Mouse (Mus musculus): ENCODE results near the gene Bysl.

Bysl gene

DNA sequence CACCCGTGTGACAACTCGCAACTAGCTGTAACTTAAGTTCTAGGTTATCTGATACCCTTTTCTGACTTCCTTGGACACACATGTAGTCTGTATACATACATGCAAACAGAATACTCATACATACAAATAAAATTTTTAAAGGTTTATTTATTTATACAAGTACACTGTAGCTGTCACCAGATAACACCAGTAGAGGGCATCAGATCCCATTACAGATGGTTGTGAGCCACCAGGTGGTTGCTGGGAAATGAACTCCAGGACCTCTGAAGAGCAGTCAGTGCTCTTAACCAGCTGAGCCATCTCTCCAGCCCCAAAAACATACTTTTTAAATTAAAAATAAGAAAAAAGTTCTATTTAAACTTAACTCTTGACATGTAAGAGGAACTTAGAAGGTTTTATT, 31.7 kb upstream of the Bysl start:
- TF ChIP-seq CTCF (conservative IDR thresholded peaks at IDR 0.05; ENCODE audit: low read length) (peak; percentile 36), POU5F1 (IDR thresholded peaks at IDR 0.05; ENCODE audit: borderline replicate concordance, low read length) (no peak)
- Histone ChIP-seq H3K9me3 (ENCODE audit: low read length) (no peaks in the 10 kb centered on the region), H3K27me3 (ENCODE audit: insufficient read depth, low read length) (no peaks in the 10 kb centered on the region), H3K36me3 (ENCODE audit: insufficient read depth, low read length) (no peaks in the 10 kb centered on the region), H3K4me3 (replicated peaks; ENCODE audit: low read length) (no peak overlapping the region), H3K4me1 (replicated peaks; ENCODE audit: low read depth, low read length) (peaks cover 33% of the 10 kb centered on the region)

GRCm38 (mm10) chr17:47633999-47634770, 22.9 kb upstream of the Bysl start:
- Histone ChIP-seq H3K4me1 (replicated peaks; ENCODE audit: low read depth, low read length) (peaks cover 26% of the 10 kb centered on the region), H3K36me3 (ENCODE audit: insufficient read depth, low read length) (0 out of 2 replicates have a peak, but pooled peaks cover 6% of the 10 kb centered on the region), H3K4me3 (replicated peaks; ENCODE audit: low read length) (no peak overlapping the region), H3K9me3 (ENCODE audit: low read length) (no peaks in the 10 kb centered on the region), H3K27me3 (ENCODE audit: insufficient read depth, low read length) (peaks cover 11% of the 10 kb centered on the region)
- TF ChIP-seq NANOG (IDR thresholded peaks at IDR 0.05; ENCODE audit: borderline replicate concordance, low read length) (no peak), CTCF (conservative IDR thresholded peaks at IDR 0.05; ENCODE audit: low read length) (no peak), POU5F1 (IDR thresholded peaks at IDR 0.05; ENCODE audit: borderline replicate concordance, low read length) (no peak)

DNA sequence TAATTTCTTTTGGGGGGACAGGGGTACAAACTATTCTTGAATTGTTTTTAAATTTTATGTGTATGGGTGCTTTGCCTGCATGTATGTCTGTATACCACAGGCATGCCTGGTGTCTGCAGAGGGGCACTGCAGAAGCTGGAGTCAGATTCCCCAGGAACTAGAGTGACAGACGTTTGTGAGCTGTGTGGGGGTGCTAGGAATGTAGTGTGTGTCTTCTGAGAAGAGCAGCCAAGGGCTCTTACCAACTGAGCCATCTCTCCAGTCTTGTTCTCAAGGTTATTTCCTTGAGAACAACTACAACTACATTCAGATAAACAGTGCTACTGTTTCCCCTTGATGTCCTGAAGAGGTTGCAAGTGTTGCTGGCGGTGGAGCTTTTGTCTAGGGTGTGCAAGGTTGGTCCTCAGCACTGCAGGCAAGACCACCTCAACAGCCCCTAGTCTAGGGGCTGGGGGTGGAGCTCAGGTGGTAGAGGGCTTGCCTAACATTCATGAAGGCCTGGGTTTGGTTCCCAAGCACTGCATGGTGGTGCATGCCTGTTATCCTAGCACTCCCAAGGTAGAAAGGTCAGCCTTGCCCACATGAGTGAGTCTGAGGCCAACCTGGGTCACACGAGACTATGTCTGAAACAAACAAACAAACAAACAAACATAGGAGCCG, 21.0 kb upstream of the Bysl start:
- Histone ChIP-seq H3K4me3 (replicated peaks; ENCODE audit: low read length) (no peak overlapping the region), H3K36me3 (ENCODE audit: insufficient read depth, low read length) (peaks cover 9% of the 10 kb centered on the region; the same call in 1 of the 2 replicates), H3K4me1 (replicated peaks; ENCODE audit: low read depth, low read length) (peaks cover 31% of the 10 kb centered on the region), H3K9me3 (ENCODE audit: low read length) (no peaks in the 10 kb centered on the region), H3K27me3 (ENCODE audit: insufficient read depth, low read length) (peaks cover 11% of the 10 kb centered on the region)
- TF ChIP-seq CTCF (conservative IDR thresholded peaks at IDR 0.05; ENCODE audit: low read length), result no peak
- TF ChIP-seq POU5F1 (IDR thresholded peaks at IDR 0.05; ENCODE audit: borderline replicate concordance, low read length), result no peak
- no peak for TF ChIP-seq NANOG (IDR thresholded peaks at IDR 0.05; ENCODE audit: borderline replicate concordance, low read length)

DNA sequence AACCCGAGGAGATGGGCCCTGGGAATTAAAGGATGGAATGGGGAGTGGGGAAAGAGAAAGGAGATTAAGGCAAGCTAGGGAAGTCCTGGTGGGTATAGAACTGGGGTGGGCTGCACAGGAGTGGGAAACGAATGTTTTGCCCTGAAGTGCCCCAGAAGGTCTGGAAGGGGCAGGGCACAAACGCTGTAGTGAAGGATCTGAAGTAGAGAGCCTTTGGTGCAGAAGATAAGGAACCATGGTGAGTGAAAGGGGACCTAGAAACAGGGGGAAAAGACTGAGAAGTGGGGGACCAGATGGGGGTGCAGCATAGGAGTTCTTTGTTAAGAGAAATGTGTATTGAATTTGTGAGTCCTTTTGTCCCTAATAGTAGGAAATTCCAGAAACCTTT, 19.4 kb upstream of the Bysl start, which contains the start of gene Usp49:
TSS of gene Usp49 (plus strand) at position 13 of the 388 bp plus-strand sequence.
- Histone ChIP-seq H3K36me3 (ENCODE audit: insufficient read depth, low read length) (peaks cover 22% of the 10 kb centered on the region), H3K4me3 (replicated peaks; ENCODE audit: low read length) (peak within 1 kb of the TSS; percentile 87), H3K27me3 (ENCODE audit: insufficient read depth, low read length) (peaks cover 11% of the 10 kb centered on the region), H3K4me1 (replicated peaks; ENCODE audit: low read depth, low read length) (peaks cover 31% of the 10 kb centered on the region), H3K9me3 (ENCODE audit: low read length) (no peaks in the 10 kb centered on the region)
- TF ChIP-seq CTCF (conservative IDR thresholded peaks at IDR 0.05; ENCODE audit: low read length) (no peak), POU5F1 (IDR thresholded peaks at IDR 0.05; ENCODE audit: borderline replicate concordance, low read length) (no peak), NANOG (IDR thresholded peaks at IDR 0.05; ENCODE audit: borderline replicate concordance, low read length) (no peak)

DNA sequence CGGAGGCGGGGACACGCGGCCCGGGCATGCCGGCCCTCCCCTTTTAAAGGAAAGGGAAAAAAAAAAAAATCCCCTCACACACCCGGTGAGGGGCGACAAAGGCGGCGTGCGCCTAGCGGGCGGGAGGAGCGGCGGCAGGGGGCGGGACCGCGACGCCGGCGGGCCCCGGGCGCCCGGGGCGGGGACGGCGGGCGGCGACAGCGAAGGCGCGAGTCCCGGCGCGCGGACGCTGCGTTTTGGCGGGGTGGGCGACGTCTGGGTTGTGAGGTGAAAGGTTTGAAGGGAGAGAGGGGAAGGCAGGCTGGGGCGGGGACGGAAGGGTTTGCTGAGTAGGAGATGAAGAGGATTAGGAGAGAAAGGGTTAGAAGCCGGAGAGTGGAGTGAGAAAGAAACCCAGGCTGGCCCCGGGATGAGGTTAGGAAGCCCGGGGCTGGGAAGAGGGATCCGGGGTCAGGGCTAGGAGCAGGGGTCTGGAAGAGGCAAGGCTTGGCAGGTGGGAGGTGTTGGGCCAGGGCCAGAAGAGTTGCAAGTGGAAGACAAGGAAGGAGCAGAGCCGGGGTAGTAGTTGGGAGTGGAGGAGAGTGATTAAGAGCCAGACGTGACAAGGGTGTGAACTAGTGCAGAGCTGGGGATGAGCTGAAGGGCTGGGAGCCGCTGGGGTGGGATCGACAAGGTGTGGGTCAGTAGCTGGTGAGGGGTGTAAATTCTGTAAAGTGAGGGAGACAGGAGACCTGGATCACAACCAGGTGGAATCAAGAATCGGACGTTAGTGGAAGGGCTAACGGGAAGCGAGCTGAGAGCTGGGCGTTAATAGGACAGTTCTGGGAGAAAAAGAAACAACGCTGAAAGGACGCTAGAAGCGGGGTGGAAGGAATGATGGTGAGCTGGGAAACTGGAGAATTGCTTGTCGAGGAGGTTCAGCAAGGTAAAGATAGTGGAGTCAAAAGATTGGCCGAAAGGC, 18.7 kb upstream of the Bysl start:
- Histone ChIP-seq H3K36me3 (ENCODE audit: insufficient read depth, low read length) (peaks cover 25% of the 10 kb centered on the region), H3K4me1 (replicated peaks; ENCODE audit: low read depth, low read length) (peaks cover 33% of the 10 kb centered on the region), H3K9me3 (ENCODE audit: low read length) (no peaks in the 10 kb centered on the region), H3K4me3 (replicated peaks; ENCODE audit: low read length) (peak overlapping the region; percentile 87), H3K27me3 (ENCODE audit: insufficient read depth, low read length) (peaks cover 11% of the 10 kb centered on the region)
- TF ChIP-seq CTCF (conservative IDR thresholded peaks at IDR 0.05; ENCODE audit: low read length), result no peak

- no peaks in the 10 kb centered on the region for H3K9me3 ChIP-seq (ENCODE audit: low read length)
- peaks cover 30% of the 10 kb centered on the region for H3K36me3 ChIP-seq (ENCODE audit: insufficient read depth, low read length)
- H3K4me3 ChIP-seq (replicated peaks; ENCODE audit: low read length), result peak overlapping the region; percentile 87
- peaks cover 34% of the 10 kb centered on the region for H3K4me1 ChIP-seq (replicated peaks; ENCODE audit: low read depth, low read length)
- TF ChIP-seq CTCF (conservative IDR thresholded peaks at IDR 0.05; ENCODE audit: low read length), result no peak
- TF ChIP-seq NANOG (IDR thresholded peaks at IDR 0.05; ENCODE audit: borderline replicate concordance, low read length), result no peak
- TF ChIP-seq POU5F1 (IDR thresholded peaks at IDR 0.05; ENCODE audit: borderline replicate concordance, low read length), result no peak
- peaks cover 11% of the 10 kb centered on the region for H3K27me3 ChIP-seq (ENCODE audit: insufficient read depth, low read length)
These were observed 17.8 kb upstream of the Bysl start for GRCm38 (mm10) chr17:47628851-47629676.

DNA sequence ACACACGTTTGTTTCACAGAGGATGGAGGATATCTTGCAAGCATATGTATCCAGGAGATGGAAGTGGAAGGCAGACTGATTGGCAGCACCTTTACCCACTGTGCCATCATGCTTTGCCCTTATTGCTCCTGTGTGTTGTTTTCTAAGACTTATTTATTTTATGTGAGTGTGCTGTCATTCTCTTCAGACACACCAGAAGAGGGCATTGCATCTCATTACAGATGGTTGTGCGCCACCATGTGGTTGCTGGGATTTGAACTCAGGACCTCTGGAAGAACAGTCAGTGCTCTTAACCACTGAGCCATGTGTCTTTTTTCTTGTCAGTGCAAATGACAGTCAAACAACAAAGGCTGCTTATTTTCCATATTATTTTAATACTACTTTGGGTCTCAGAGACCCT, 16.5 kb upstream of the Bysl start:
- Histone ChIP-seq H3K4me1 (replicated peaks; ENCODE audit: low read depth, low read length) (peaks cover 41% of the 10 kb centered on the region), H3K9me3 (ENCODE audit: low read length) (no peaks in the 10 kb centered on the region), H3K4me3 (replicated peaks; ENCODE audit: low read length) (peak overlapping the region; percentile 87; the same call in 1 of the 2 replicates), H3K36me3 (ENCODE audit: insufficient read depth, low read length) (peaks cover 43% of the 10 kb centered on the region), H3K27me3 (ENCODE audit: insufficient read depth, low read length) (peaks cover 11% of the 10 kb centered on the region)
- no peak for TF ChIP-seq NANOG (IDR thresholded peaks at IDR 0.05; ENCODE audit: borderline replicate concordance, low read length)
- TF ChIP-seq CTCF (conservative IDR thresholded peaks at IDR 0.05; ENCODE audit: low read length), result no peak
